Mouse (Mus musculus): ENCODE data around the gene Dst.

DNA sequence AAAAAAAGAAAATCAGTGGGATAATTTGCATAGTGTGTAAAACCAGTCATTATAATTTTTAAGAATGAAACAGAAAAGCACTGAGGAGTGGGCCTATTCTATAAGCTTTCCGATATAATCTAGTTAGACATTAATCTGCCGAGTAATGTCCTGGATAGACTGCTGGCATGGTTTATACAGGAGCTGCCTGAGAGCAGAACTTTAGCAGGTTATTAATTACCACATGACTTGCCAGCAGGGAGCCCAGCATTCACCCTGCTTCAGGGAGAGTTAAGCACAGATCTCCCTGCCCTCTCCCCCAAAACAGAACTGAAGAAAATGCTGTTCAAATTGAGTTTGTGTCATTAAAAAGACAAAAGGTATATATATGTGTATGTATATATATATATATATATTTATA lies 323.0 kb downstream of the Dst start:
- TF ChIP-seq CTCF (IDR thresholded peaks at IDR 0.05; ENCODE audit: insufficient read depth, low read depth, low read length) (no peak), POLR2A (IDR thresholded peaks at IDR 0.05; ENCODE audit: insufficient read depth, low read depth, low read length) (no peak)
